Mouse (Mus musculus): ENCODE data around the gene Wnt2b. TPM values are rescaled to one million over a fixed set of nuclear protein-coding genes. Genes with fewer than 3 reads are reported as not detected.

The Wnt2b gene
- polyA plus RNA-seq, 3 experiments from 2014 or later, result 0.25 to 0.56 (median 0.55) TPM

Other genes starting within 250 kb of the Wnt2b start
- gene Ppm1j, start 180.9 kb downstream of the Wnt2b start, polyA plus RNA-seq (2017; shearing (Covaris generic)), result 10 to 100 TPM; 19.0 to 23.8 (median 22.1) TPM
- 1 to 10 TPM in 1 of 3 experiments, under 1 TPM in 2; 0.40 to 1.5 (median 0.50) TPM for gene Fam19a3, start 180.1 kb downstream of the Wnt2b start, polyA plus RNA-seq (2017; shearing (Covaris generic))
- gene Rhoc, start 173.5 kb downstream of the Wnt2b start, polyA plus RNA-seq (2017; shearing (Covaris generic)), result 10 to 100 TPM in 1 of 3 experiments, 1 to 10 TPM in 2; 1.2 to 14.7 (median 2.5) TPM
- 10 to 100 TPM; 24.0 to 29.1 (median 26.9) TPM for gene Mov10, start 143.4 kb downstream of the Wnt2b start, polyA plus RNA-seq (2017; shearing (Covaris generic))
- gene St7l, start 97.9 kb downstream of the Wnt2b start, polyA plus RNA-seq (2017; shearing (Covaris generic)), result 10 to 100 TPM; 27.4 to 30.8 (median 30.8) TPM
- gene Capza1, start 97.4 kb downstream of the Wnt2b start, polyA plus RNA-seq (2017; shearing (Covaris generic)), result 100 to 1,000 TPM; 260 to 774 (median 501) TPM
- gene Cttnbp2nl, start 91.2 kb upstream of the Wnt2b start, polyA plus RNA-seq (2017; shearing (Covaris generic)), result under 1 TPM in 1 of 3 experiments, not detected in 2; 0.29 TPM
- gene 4930564D02Rik, start 104.9 kb upstream of the Wnt2b start, polyA plus RNA-seq (2017; shearing (Covaris generic)), result not detected

All from inflammation-experienced regulatory T-cells, adult 6 months (primary cell).